Comparison of ENCODE assay signal across 8 mouse cellular contexts in the genomic region with DNA sequence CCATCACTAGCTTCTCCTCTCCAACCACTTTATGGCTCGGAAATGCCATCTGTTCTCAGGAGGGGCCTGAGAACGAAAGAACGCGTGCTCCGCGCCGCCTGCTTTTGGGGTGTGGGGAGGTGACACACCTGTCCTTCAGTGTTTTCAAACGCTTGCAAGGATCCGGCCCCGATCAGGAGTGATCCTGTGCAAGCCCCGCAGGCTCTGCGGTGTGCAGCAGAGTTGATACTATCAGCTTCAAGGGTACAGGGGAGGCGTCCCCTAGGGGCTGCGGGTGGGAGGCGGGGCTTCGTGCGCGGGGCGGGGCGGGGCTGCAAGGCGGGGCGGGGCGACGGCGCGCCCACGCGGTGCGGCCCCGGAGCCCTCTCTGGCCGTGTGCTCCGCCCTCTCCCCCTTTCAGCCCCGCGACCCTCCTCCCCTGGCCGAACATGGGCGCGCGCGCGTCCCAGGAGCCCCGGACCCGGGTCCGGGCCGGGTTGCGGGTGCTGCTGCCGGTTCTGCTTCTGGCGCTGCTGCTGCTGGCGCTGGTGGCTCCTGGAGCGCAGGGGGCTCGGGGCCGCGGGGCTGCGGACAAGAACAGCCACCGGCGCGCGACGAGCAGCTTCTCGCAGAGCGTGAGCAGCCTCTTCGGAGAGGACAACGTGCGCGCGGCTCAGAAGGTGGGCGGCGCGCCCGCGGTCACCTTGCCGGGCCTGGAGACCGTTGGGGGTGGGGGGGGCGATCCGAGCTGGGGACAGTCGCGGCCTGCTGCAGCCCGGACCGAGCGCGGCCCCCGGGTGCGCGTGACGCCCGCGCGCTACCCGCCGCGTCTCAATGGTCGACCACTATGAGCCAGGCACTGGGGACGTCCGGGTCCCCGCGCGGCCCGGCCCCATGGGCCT. TPM values are rescaled to one million over a fixed set of nuclear protein-coding genes. Genes with fewer than 3 reads are reported as not detected.
A peak's percentile ranks its signal among the peaks of the same experiment; 100 is the strongest.
DNase-seq lines count a peak whose midpoint lies in the region; ATAC-seq and TF ChIP-seq lines count a peak whose summit lies in the region.

Gene Bri3bp, plus strand, starts transcription at position 335 of the 881 bp plus-strand sequence.

- H3K9me3 ChIP-seq in G1E (replicated peaks): peaks cover 4% of the 10 kb centered on the region; the same call in 1 of the 2 replicates
- no peaks in the 10 kb centered on the region for H3K9me3 ChIP-seq in forebrain, embryonic 12.5 days

- H3K36me3 ChIP-seq in G1E (replicated peaks): peaks cover 30% of the 10 kb centered on the region
- H3K36me3 ChIP-seq in forebrain, embryonic 12.5 days (replicated peaks): peaks cover 7% of the 10 kb centered on the region

- WGBS in forebrain, embryonic 12.5 days: under 1% methylated on average over 72 of the region's 97 CpGs

- H3K9ac ChIP-seq in forebrain, embryonic 12.5 days: peak within 1 kb of the TSS; percentile 81

- DNase-seq in G1E (ENCODE audit: low spot score): peak; percentile 88
- peak; percentile 28 for DNase-seq in brain, embryonic 18.5 days (ENCODE audit: low read depth, low spot score)
- DNase-seq in heart, postnatal 4 days: peak; percentile 65
- peak; percentile 35 for DNase-seq in layer of hippocampus, adult 9-11 months
- peak; percentile 42 for DNase-seq in lung, postnatal 14 days
- peak; percentile 84 for DNase-seq in retina, embryonic 14.5 days (ENCODE audit: low spot score)
- DNase-seq in urinary bladder, postnatal 25 days (ENCODE audit: low spot score): peak; percentile 51

- H3K27ac ChIP-seq in forebrain, embryonic 12.5 days: peak within 1 kb of the TSS; percentile 79

- TF ChIP-seq CTCF in G1E (IDR thresholded peaks at IDR 0.05; ENCODE audit: low read depth, low read length): no peak

- no peaks in the 10 kb centered on the region for H3K27me3 ChIP-seq in G1E (ENCODE audit: insufficient read depth, low read length)
- H3K27me3 ChIP-seq in forebrain, embryonic 12.5 days: 0 out of 2 replicates have a peak, but pooled peaks cover 3% of the 10 kb centered on the region

- H3K4me1 ChIP-seq in G1E (ENCODE audit: insufficient read depth, low read depth, low read length): peaks cover 55% of the 10 kb centered on the region
- peaks cover 23% of the 10 kb centered on the region for H3K4me1 ChIP-seq in forebrain, embryonic 12.5 days

- peak within 1 kb of the TSS; percentile 91 for H3K4me3 ChIP-seq in G1E (ENCODE audit: low read depth, low read length)
- peak within 1 kb of the TSS; percentile 93 for H3K4me3 ChIP-seq in forebrain, embryonic 12.5 days (replicated peaks)

- H3K4me2 ChIP-seq in forebrain, embryonic 12.5 days: peak within 1 kb of the TSS; percentile 79

- peak; percentile 48 for ATAC-seq in G1E (ENCODE audit: extremely low read depth, insufficient number of reproducible peaks, low FRiP score, poor library complexity, severe bottlenecking)
- peak; percentile 94 for ATAC-seq in forebrain, embryonic 12.5 days (ENCODE audit: low FRiP score)

RNA-seq across cellular contexts. Expression of gene Bri3bp, which starts in this region (rescaled TPM):
- total RNA-seq in G1E (2014; fragmentation: Nextera tagmentation) (76.6 and 83.4 TPM in 2 replicates), G1E (2017) (13.5 and 14.6 TPM in 2 replicates)
- polyA plus RNA-seq in G1E (2012): 50.1 and 51.7 TPM in 2 replicates
- 37.4 and 43.0 TPM in 2 replicates for polyA plus RNA-seq in forebrain, embryonic 12.5 days (2016; fragmentation: Nextera tagmentation; extraction: Ambion mirVana)
- total RNA-seq in heart, postnatal 4 days (2021): 10 to 100 TPM; 55.8 to 56.3 TPM

Comparison
In these comparisons a context has a peak if more than half of its experiments do, and no peak if none do; other contexts are left out.
1. Peak in every context shown above with its lines: DNase-seq, ATAC-seq, H3K4me3 ChIP-seq and H3K27ac ChIP-seq.
2. DNase-seq: peak in every context shown above with its lines; median percentile 88 in G1E; 84 in retina, embryonic 14.5 days; 65 in heart, postnatal 4 days; 51 in urinary bladder, postnatal 25 days; 42 in lung, postnatal 14 days; 35 in layer of hippocampus, adult 9-11 months; 28 in brain, embryonic 18.5 days.